Mouse (Mus musculus): ENCODE measurements around the gene Prkg1.

GRCm38 (mm10) chr19:31762411-31763245 lies 2.2 kb downstream of the Prkg1 start:
- no peak for TF ChIP-seq POLR2A (IDR thresholded peaks at IDR 0.05; ENCODE audit: control insufficient read depth in 1 of 2, insufficient read depth in 1 of 2, low read depth in 1 of 2, low read length in 2 of 2, poor library complexity in 1 of 2)
- no peak for TF ChIP-seq CTCF (IDR thresholded peaks at IDR 0.05 in 2 of 3, conservative IDR thresholded peaks at IDR 0.05 in 1 of 3; ENCODE audit: control insufficient read depth in 1 of 3, insufficient read depth in 1 of 3, low read depth in 2 of 3, low read length in 3 of 3, poor library complexity in 1 of 3, severe bottlenecking in 1 of 3)
- no peak for TF ChIP-seq MYB (IDR thresholded peaks at IDR 0.05; ENCODE audit: low read depth, low read length)
- no peak for TF ChIP-seq HCFC1 (IDR thresholded peaks at IDR 0.05; ENCODE audit: low read depth, low read length)
- TF ChIP-seq SMC3 (IDR thresholded peaks at IDR 0.05; ENCODE audit: low read depth, low read length) = no peak
- TF ChIP-seq GABPA (IDR thresholded peaks at IDR 0.05; ENCODE audit: low read depth, low read length) = no peak
- no peak for TF ChIP-seq POLR2AphosphoS5 (IDR thresholded peaks at IDR 0.05; ENCODE audit: borderline replicate concordance, low read depth, low read length)
- no peak for TF ChIP-seq USF1 (IDR thresholded peaks at IDR 0.05; ENCODE audit: low read depth, low read length)
- TF ChIP-seq CHD2 (IDR thresholded peaks at IDR 0.05; ENCODE audit: low read length) = no peak
- no peak for TF ChIP-seq NELFE (IDR thresholded peaks at IDR 0.05; ENCODE audit: low read depth, low read length)
- no peak for TF ChIP-seq RAD21 (IDR thresholded peaks at IDR 0.05; ENCODE audit: low read depth, low read length)
- no peak for TF ChIP-seq GATA1 (IDR thresholded peaks at IDR 0.05; ENCODE audit: low read depth, low read length)
- TF ChIP-seq MAX (IDR thresholded peaks at IDR 0.05; ENCODE audit: low read length) = no peak
- TF ChIP-seq KAT2A (conservative IDR thresholded peaks at IDR 0.05; ENCODE audit: low read depth, low read length) = no peak

Measured in MEL (cell line).